Mouse (Mus musculus): ENCODE results near the gene Tubal3. TPM values are rescaled to one million over a fixed set of nuclear protein-coding genes. Genes with fewer than 3 reads are reported as not detected.
"Not testable (repeated sequence)": the region's sequence is repeated elsewhere in the genome, so short reads cannot be mapped to it uniquely, and the experiment has no call there.

Gene Tubal3
- polyA plus RNA-seq, 1 experiment from 2014 or later, result not detected

DNA sequence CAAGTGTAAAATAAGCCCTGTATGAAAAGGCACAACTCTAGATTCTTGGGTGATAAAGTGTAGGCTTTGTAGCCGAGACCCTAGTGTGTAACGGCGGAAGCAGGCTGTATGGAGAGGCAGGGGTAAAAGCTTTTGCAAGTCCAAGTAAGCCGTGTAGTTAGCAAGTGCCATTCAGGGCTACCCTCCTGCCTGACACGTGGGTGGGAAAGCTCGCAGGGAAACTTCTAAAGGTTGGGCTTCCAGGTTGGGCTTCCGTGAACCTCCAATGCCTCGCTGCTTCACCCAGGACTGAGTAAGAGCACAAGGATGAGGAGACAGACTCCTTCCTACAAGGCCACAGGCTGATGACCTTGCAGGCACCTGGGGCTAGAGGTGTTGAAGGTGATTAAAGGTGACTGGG is 23.5 kb upstream of the Tubal3 start:
- ATAC-seq (ENCODE audit: low FRiP score, low read depth), result no peak
- Histone ChIP-seq H3K4me3 (no peak overlapping the region), H3K4me2 (replicated peaks) (no peak overlapping the region), H3K4me1 (no peaks in the 10 kb centered on the region), H3K9me3 (no peaks in the 10 kb centered on the region), H3K27ac (replicated peaks) (no peak overlapping the region), H3K36me3 (peaks cover 5% of the 10 kb centered on the region; the same call in 1 of the 2 replicates), H3K27me3 (no peaks in the 10 kb centered on the region), H3K9ac (replicated peaks) (no peak overlapping the region)
- 81% methylated on average over 8 of the region's 8 CpGs for WGBS

DNA sequence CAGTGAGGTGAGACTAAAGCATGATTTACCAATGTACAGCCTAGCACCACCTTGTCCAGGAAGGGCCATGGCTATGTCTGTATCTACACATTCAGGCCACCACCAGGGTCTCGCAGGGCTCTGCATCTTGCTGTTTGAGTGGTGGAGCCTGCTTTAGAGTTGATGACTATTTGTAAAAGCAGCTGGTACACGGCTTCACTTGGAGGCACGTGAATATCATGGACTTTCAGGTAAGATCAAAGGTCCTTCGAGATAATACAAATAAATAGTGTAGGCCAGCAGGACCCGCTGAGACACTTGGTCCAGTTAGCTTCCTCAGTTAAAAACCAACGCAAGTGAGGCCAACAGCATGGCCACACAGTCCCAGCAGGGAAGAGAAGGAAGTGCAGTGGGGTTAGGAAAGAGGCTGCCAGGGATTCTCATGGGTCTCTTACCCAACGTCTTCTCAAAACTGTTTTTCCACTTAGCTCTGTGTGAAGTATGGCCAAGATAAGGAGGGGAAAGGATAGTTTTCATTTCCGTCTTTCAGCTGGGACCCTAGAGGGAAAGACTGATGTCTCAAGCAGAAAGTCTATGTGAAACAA is 22.6 kb upstream of the Tubal3 start:
- WGBS, result 87% methylated on average over 8 of the region's 8 CpGs
- no peak overlapping the region for H3K27ac ChIP-seq (replicated peaks)
- H3K36me3 ChIP-seq, result peaks cover 5% of the 10 kb centered on the region; the same call in 1 of the 2 replicates
- no peak overlapping the region for H3K9ac ChIP-seq (replicated peaks)
- no peaks in the 10 kb centered on the region for H3K27me3 ChIP-seq
- no peaks in the 10 kb centered on the region for H3K4me1 ChIP-seq
- no peaks in the 10 kb centered on the region for H3K9me3 ChIP-seq
- no peak overlapping the region for H3K4me3 ChIP-seq
- no peak overlapping the region for H3K4me2 ChIP-seq (replicated peaks)
- no peak for ATAC-seq (ENCODE audit: low FRiP score, low read depth)

DNA sequence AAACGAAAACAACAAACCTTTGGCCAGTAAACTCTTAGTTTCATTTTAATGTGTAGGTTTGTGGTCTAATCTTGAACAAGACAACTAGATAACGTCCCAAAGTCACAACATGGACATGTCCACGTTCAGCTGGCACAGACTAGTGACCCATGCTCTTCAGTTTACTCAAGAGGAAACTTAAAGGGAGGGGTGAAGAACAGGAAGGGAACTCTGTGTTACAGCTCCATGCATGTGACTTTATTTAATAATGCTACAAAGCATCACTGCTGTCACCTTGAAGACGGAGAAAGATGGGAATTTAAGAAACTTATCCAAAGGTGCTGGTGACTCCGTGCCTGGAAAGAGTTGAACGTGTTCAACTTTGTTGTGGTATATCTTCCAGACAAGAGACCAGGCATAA is 22.0 kb upstream of the Tubal3 start:
- Histone ChIP-seq H3K9me3 (no peaks in the 10 kb centered on the region), H3K4me3 (no peak overlapping the region), H3K27me3 (no peaks in the 10 kb centered on the region), H3K4me1 (no peaks in the 10 kb centered on the region), H3K36me3 (peaks cover 5% of the 10 kb centered on the region; the same call in 1 of the 2 replicates), H3K27ac (replicated peaks) (no peak overlapping the region), H3K4me2 (replicated peaks) (no peak overlapping the region), H3K9ac (replicated peaks) (no peak overlapping the region)
- no peak for ATAC-seq (ENCODE audit: low FRiP score, low read depth)
- WGBS, result 93% methylated on average over 6 of the region's 6 CpGs

DNA sequence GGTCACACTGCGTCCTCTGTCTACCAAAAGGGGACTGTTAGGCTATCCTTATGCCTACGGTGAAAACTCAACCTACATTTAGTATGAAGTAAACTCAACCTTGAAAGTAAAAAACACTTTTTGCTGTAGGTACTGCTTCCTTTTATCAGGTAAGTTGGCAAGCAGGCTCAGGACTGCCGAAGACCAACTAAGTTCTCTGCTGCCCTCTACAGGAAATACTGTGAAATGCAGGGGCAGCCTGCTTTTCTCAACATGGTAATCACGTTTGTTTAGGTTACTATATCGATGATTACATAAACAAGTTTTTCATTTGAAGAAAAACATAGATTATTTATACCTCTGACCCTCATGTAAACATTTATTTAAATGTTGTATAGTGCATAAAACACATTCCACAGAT is 21.2 kb upstream of the Tubal3 start:
- Histone ChIP-seq H3K4me1 (no peaks in the 10 kb centered on the region), H3K4me2 (replicated peaks) (no peak overlapping the region), H3K27ac (replicated peaks) (no peak overlapping the region), H3K4me3 (no peak overlapping the region), H3K9me3 (no peaks in the 10 kb centered on the region), H3K27me3 (no peaks in the 10 kb centered on the region), H3K36me3 (peaks cover 5% of the 10 kb centered on the region; the same call in 1 of the 2 replicates), H3K9ac (replicated peaks) (no peak overlapping the region)
- no peak for ATAC-seq (ENCODE audit: low FRiP score, low read depth)
- WGBS, result 43% methylated on average over 5 of the region's 5 CpGs

DNA sequence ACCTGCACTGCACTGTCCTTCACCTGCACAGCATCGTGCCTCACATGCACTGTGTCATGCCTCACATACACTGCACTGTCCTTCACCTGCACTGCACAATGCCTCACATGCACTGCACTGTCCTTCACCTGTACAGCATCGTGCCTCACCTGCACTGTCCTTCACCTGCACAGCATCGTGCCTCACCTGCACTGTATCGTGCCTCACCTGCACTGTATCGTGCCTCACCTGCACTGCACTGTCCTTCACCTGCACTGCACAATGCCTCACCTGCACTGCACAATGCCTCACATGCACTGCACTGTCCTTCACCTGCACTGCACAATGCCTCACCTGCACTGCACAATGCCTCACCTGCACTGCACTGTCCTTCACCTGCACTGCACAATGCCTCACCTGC is 19.9 kb upstream of the Tubal3 start:
- not testable (repeated sequence) for ATAC-seq (ENCODE audit: low FRiP score, low read depth); H3K4me2 ChIP-seq (replicated peaks); H3K36me3 ChIP-seq; H3K4me3 ChIP-seq; H3K27me3 ChIP-seq; H3K4me1 ChIP-seq; H3K9ac ChIP-seq (replicated peaks); H3K9me3 ChIP-seq; H3K27ac ChIP-seq (replicated peaks)
- 92% methylated on average over 5 of the region's 5 CpGs for WGBS

DNA sequence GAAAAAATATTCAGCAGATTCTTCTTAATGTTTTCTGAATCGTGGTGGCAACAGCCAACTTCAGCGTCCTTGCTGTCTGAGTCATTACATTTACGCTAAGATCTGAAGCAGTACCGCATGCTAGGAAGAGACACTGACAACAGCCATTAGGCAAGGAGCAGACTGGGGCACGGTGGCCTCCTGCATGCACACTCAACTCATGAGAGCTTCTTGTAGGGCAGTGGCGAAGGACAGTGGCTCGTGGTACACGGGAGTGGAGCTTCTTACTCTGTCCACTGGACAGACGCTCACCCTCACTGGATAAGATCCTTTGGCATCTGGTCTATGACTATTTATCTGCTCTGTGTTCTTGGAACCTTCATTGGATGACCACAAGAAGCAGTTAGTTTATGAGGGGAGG is 18.8 kb upstream of the Tubal3 start:
- no peaks in the 10 kb centered on the region for H3K4me1 ChIP-seq
- no peak for ATAC-seq (ENCODE audit: low FRiP score, low read depth)
- H3K36me3 ChIP-seq, result peaks cover 5% of the 10 kb centered on the region; the same call in 1 of the 2 replicates
- 92% methylated on average over 9 of the region's 9 CpGs for WGBS
- no peak overlapping the region for H3K27ac ChIP-seq (replicated peaks)
- H3K4me2 ChIP-seq (replicated peaks), result no peak overlapping the region
- H3K9ac ChIP-seq (replicated peaks), result no peak overlapping the region
- H3K4me3 ChIP-seq, result no peak overlapping the region
- no peaks in the 10 kb centered on the region for H3K9me3 ChIP-seq
- no peaks in the 10 kb centered on the region for H3K27me3 ChIP-seq

DNA sequence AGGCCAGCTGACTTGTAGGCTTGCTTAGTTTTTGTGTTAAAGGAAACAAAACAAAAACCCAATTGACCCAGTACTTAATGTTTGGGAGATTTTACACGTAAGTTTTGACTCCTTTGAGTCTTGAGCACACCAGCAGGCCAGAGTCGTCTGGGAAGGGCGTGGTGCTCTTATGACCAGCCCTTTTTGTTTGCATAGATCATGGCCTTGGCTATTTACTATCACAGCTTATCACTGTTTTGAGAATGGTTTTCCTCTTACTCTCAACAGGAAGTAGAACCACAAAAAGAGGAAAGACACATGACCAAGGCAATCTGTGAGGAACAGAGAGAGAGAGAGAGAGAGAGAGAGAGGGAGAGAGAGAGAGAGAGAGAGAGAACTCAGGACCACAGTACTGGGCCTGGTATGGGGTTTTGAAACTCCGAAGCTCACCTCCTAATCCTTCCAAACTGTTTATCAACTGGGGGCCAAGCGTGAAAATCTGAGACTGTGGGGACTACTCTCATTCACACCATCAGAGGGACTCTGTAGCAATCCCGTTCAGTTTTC is 10.8 kb upstream of the Tubal3 start:
- peaks cover 15% of the 10 kb centered on the region for H3K36me3 ChIP-seq
- ATAC-seq (ENCODE audit: low FRiP score, low read depth), result no peak
- no peaks in the 10 kb centered on the region for H3K9me3 ChIP-seq
- no peaks in the 10 kb centered on the region for H3K4me1 ChIP-seq
- H3K4me2 ChIP-seq (replicated peaks), result no peak overlapping the region
- no peak overlapping the region for H3K9ac ChIP-seq (replicated peaks)
- WGBS, result 83% methylated on average over 6 of the region's 6 CpGs
- H3K27ac ChIP-seq (replicated peaks), result no peak overlapping the region
- H3K27me3 ChIP-seq, result no peaks in the 10 kb centered on the region
- no peak overlapping the region for H3K4me3 ChIP-seq

DNA sequence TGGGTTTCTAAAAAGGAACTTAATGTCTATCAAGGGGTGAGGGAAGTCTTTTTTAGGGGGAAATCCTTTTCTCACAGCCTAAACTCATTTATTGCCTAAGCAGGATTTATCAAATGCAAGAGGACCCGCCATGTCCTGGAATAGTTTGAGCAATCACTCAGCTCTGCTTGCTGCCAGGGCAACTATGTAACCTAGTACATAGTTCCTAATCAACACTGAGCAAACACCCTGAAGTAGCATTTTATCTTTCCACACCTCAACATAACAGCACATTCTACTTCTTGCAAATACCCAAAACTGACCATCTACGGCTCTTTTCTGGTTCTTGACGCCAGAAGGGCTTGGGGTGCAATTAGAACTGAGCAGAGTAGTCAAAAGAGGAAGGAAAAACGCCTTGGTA is 9.8 kb upstream of the Tubal3 start:
- Histone ChIP-seq H3K36me3 (peaks cover 19% of the 10 kb centered on the region), H3K9ac (replicated peaks) (no peak overlapping the region), H3K4me1 (no peaks in the 10 kb centered on the region), H3K27me3 (no peaks in the 10 kb centered on the region), H3K27ac (replicated peaks) (no peak overlapping the region), H3K4me2 (replicated peaks) (no peak overlapping the region), H3K9me3 (no peaks in the 10 kb centered on the region), H3K4me3 (no peak overlapping the region)
- ATAC-seq (ENCODE audit: low FRiP score, low read depth), result no peak
- WGBS, result 90% methylated on average over 4 of the region's 4 CpGs

DNA sequence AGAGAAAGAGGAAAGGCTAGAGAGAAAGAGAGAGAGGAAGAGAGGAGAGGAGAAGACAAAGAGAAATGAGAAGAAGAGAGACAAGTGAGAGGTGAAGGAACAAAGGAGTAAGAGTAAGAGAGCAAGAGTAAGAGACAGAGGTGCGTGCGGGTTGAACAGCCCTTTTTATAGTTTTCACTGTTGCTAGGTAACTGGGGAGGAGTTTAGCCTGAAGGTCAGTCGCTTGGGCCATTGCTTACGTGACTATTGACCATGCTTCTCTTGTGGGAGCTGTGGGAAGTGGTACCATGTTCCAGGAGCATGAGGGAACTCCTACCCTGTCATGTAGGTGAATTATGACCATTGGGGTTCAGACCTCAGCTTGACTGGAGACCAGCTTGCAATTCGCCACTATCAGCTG is 7.7 kb upstream of the Tubal3 start:
- no peak for ATAC-seq (ENCODE audit: low FRiP score, low read depth)
- 84% methylated on average over 5 of the region's 5 CpGs for WGBS
- Histone ChIP-seq H3K4me2 (replicated peaks) (no peak overlapping the region), H3K27me3 (no peaks in the 10 kb centered on the region), H3K27ac (replicated peaks) (no peak overlapping the region), H3K4me3 (no peak overlapping the region), H3K36me3 (peaks cover 19% of the 10 kb centered on the region), H3K4me1 (no peaks in the 10 kb centered on the region), H3K9me3 (0 out of 2 replicates have a peak, but pooled peaks cover under 1% of the 10 kb centered on the region), H3K9ac (replicated peaks) (no peak overlapping the region)

DNA sequence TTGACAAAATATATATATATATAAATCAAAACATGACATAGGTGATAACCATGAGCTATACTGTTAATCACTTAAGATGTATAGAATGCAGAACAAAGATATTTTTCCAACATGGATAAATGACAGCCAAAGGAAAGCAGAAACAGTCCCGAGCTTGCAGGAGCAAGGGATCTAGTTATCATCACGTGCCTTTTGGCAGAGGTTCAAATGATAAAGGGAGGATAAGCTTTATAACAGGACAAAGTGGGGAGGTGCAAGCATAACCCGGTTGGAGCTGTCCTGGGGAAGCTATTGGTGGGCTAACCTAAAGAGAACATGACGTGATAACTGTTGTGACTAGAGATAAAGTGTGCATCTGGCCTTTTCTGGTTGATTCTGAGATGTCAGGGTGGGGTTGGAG is 4.6 kb upstream of the Tubal3 start:
- Histone ChIP-seq H3K4me2 (replicated peaks) (no peak overlapping the region), H3K9ac (replicated peaks) (no peak overlapping the region), H3K36me3 (peaks cover 14% of the 10 kb centered on the region), H3K4me3 (no peak overlapping the region), H3K4me1 (peaks cover 10% of the 10 kb centered on the region), H3K27me3 (no peaks in the 10 kb centered on the region), H3K27ac (replicated peaks) (no peak overlapping the region), H3K9me3 (0 out of 2 replicates have a peak, but pooled peaks cover 3% of the 10 kb centered on the region)
- ATAC-seq (ENCODE audit: low FRiP score, low read depth), result no peak
- WGBS, result 86% methylated on average over 4 of the region's 4 CpGs

DNA sequence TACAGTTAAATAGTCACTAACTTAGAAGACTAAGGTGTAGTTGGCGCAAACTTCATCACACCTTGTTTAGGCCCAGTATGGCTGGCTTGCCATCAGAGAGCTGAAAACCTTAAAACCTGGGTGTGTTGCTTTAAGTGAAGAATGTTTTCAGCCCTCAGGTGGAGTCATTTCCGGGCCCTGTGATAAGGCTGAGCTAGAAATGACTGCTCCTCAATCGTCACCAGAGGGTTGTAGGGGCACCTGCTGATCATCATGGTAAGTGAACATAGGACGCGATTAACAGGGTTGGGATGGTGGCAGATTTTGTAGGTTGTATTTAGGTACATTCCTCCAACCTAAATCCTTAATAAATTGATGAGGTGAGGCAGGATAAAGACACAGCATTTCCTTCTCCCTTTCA is 6.4 kb downstream of the Tubal3 start:
- no peak overlapping the region for H3K27ac ChIP-seq (replicated peaks)
- no peak overlapping the region for H3K4me2 ChIP-seq (replicated peaks)
- 89% methylated on average over 5 of the region's 5 CpGs for WGBS
- no peaks in the 10 kb centered on the region for H3K36me3 ChIP-seq
- no peaks in the 10 kb centered on the region for H3K9me3 ChIP-seq
- ATAC-seq (ENCODE audit: low FRiP score, low read depth), result no peak
- no peak overlapping the region for H3K4me3 ChIP-seq
- H3K27me3 ChIP-seq, result no peaks in the 10 kb centered on the region
- no peaks in the 10 kb centered on the region for H3K4me1 ChIP-seq
- no peak overlapping the region for H3K9ac ChIP-seq (replicated peaks)

DNA sequence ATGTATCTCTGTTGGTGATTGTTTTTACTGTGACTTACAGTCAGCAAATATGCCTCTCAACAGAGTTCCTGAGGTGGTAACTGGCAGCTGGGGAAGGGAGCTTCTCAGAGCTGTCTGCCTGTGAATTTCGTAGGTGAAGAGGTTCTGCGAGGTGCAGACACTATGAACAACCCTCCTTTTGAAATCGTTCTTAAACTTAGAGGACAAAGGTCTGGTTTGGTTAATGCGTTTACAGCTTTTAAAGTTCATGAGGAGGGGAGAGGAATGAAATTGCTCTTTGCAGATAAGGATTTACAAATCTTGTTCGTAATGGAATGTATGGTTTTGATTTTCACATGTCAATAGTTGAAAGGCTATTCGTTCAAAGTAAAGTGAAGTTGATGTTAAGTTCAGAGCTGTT is 7.6 kb downstream of the Tubal3 start:
- Histone ChIP-seq H3K9me3 (no peaks in the 10 kb centered on the region), H3K9ac (replicated peaks) (no peak overlapping the region), H3K4me2 (replicated peaks) (no peak overlapping the region), H3K27ac (replicated peaks) (no peak overlapping the region), H3K27me3 (no peaks in the 10 kb centered on the region), H3K4me1 (no peaks in the 10 kb centered on the region), H3K36me3 (no peaks in the 10 kb centered on the region), H3K4me3 (no peak overlapping the region)
- no peak for ATAC-seq (ENCODE audit: low FRiP score, low read depth)
- 90% methylated on average over 6 of the region's 6 CpGs for WGBS

DNA sequence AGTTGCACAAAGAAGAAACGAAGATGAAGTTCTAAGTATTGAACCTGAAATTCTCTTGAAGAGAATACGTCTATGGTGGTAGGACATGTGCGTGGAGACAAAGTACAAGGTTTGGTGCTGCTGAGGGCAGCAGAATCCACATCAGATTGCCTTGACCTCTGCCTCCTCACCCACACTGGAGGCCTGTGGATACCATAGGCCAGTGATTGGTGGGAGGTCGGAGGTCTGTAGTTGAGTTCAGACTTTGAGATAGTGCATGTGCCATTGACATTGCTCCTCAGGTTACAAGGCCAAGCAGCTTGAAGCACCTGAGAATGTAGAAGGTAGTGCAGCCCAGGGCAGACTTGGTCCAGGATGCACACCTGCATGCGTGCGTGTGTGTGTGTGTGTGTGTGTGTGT is 8.0 kb downstream of the Tubal3 start:
- Histone ChIP-seq H3K27ac (replicated peaks) (no peak overlapping the region), H3K4me1 (no peaks in the 10 kb centered on the region), H3K27me3 (no peaks in the 10 kb centered on the region), H3K9me3 (no peaks in the 10 kb centered on the region), H3K36me3 (no peaks in the 10 kb centered on the region), H3K4me2 (replicated peaks) (no peak overlapping the region), H3K4me3 (no peak overlapping the region), H3K9ac (replicated peaks) (no peak overlapping the region)
- ATAC-seq (ENCODE audit: low FRiP score, low read depth), result no peak
- WGBS, result 91% methylated on average over 6 of the region's 6 CpGs
